Mouse (Mus musculus) forebrain, embryonic 14.5 days (tissue): Measurements from ENCODE around the gene Ttc37. TPM values are rescaled to one million over a fixed set of nuclear protein-coding genes. Genes with fewer than 3 reads are reported as not detected.

Experiments used
- polyA plus RNA-seq: library from polyadenylated mRNA; unstranded; fragments of >200 nt; fragmentation: Nextera tagmentation; extraction: Ambion mirVana; gene quantifications from 2 replicates; pipeline ENCODE4 v1.2.1, GENCODE M21; 2014

The Ttc37 gene
- polyA plus RNA-seq, 1 experiment from 2014 or later: 11.9 TPM

Other genes starting within 250 kb of the Ttc37 start
- 38.3 and 40.2 TPM in 2 replicates for gene Rhobtb3, start 154.8 kb upstream of the Ttc37 start, polyA plus RNA-seq
- 2.2 and 2.4 TPM in 2 replicates for gene Spata9, start 131.6 kb upstream of the Ttc37 start, polyA plus RNA-seq
- 18.7 and 27.9 TPM in 2 replicates for gene Rfesd, start 80.0 kb upstream of the Ttc37 start, polyA plus RNA-seq
- gene Gpr150, start 41.7 kb upstream of the Ttc37 start, polyA plus RNA-seq: 0.83 and 1.2 TPM in 2 replicates
- gene Arsk, start 74 bp upstream of the Ttc37 start, polyA plus RNA-seq: 4.6 and 6.0 TPM in 2 replicates
- 0.99 and 1.1 TPM in 2 replicates for gene Fam81b, start 206.3 kb downstream of the Ttc37 start, polyA plus RNA-seq